Mouse (Mus musculus) spleen, adult 2 months (tissue): Measurements from ENCODE around the gene Sidt2.

ENCODE experiments used
- CTCF ChIP-seq: fragments of 200-500 bp; IDR thresholded peaks from 2 replicates; pipeline ENCODE4 v1.5.1; 2011; ENCODE audit warnings: mild to moderate bottlenecking, inconsistent platforms; ENCODE audit not compliant: insufficient read depth, insufficient read length, insufficient replicate concordance; ENCODE audit errors: extremely low read depth
- POLR2A ChIP-seq: fragments of 200-500 bp; IDR thresholded peaks from 2 replicates; pipeline ENCODE4 v1.6.1; 2011; ENCODE audit warnings: low read depth, low read length, inconsistent platforms

- TF ChIP-seq CTCF (no peak), POLR2A (no peak)
Measured at GRCm38 (mm10) chr9:45905196-45905595, 49.9 kb downstream of the Sidt2 start.
